Mouse (Mus musculus) heart, postnatal 0 days (tissue): ENCODE measurements around the gene Ctsw.

Experiments
- CTCF ChIP-seq: IDR thresholded peaks from 2 replicates; pipeline ENCODE4 v1.5.1; 2016; ENCODE audit warnings: antibody characterized with exemption, control low read depth, low read depth
- EP300 ChIP-seq: IDR thresholded peaks from 2 replicates; pipeline ENCODE4 v1.6.1; 2016; ENCODE audit warnings: antibody characterized with exemption, low read depth

GRCm38 (mm10) chr19:5484496-5484895 is 16.2 kb upstream of the Ctsw start:
- TF ChIP-seq CTCF, result no peak
- TF ChIP-seq EP300, result no peak
